Mouse (Mus musculus): ENCODE measurements at regions not wholly inside any gene's neighbourhood (a gene's known extent, or its start where the extent isn't known, plus 50 kb on each side); places are given as distances from the start of the nearest gene placed in this dataset.
A peak's percentile ranks its signal among the peaks of the same experiment; 100 is the strongest.

- H3K9ac ChIP-seq (ENCODE audit: low read depth, poor library complexity, severe bottlenecking): no peak overlapping the region
- TF ChIP-seq POLR2A (IDR thresholded peaks at IDR 0.05; ENCODE audit: insufficient read depth, low read length) (no peak), CTCF (IDR thresholded peaks at IDR 0.05; ENCODE audit: low read depth, low read length) (no peak), EP300 (IDR thresholded peaks at IDR 0.05; ENCODE audit: insufficient read depth, low read depth, low read length) (no peak)
- H3K27me3 ChIP-seq (ENCODE audit: control insufficient read depth, insufficient read depth, low read length, poor library complexity, severe bottlenecking): no peaks in the 10 kb centered on the region
- no peaks in the 10 kb centered on the region for H3K9me3 ChIP-seq (replicated peaks; ENCODE audit: control insufficient read depth, insufficient read depth, low read length, poor library complexity, severe bottlenecking)
- H3K36me3 ChIP-seq (ENCODE audit: control insufficient read depth, insufficient read depth, low read length, poor library complexity, severe bottlenecking): no peaks in the 10 kb centered on the region
- no peak overlapping the region for H3K27ac ChIP-seq (ENCODE audit: insufficient read depth, low read length)
- no peaks in the 10 kb centered on the region for H3K4me1 ChIP-seq (ENCODE audit: control insufficient read depth, insufficient read depth, low read length)
- H3K4me3 ChIP-seq (ENCODE audit: low read depth, low read length): no peak overlapping the region
Measured at GRCm38 (mm10) chr15:64586776-64587175, 230.7 kb upstream of the Gm21798 start.

GRCm38 (mm10) chr15:64590092-64590881 lies 227.2 kb upstream of the Gm21798 start:
- Histone ChIP-seq H3K9ac (ENCODE audit: low read depth, poor library complexity, severe bottlenecking) (no peak overlapping the region), H3K9me3 (replicated peaks; ENCODE audit: control insufficient read depth, insufficient read depth, low read length, poor library complexity, severe bottlenecking) (no peaks in the 10 kb centered on the region), H3K36me3 (ENCODE audit: control insufficient read depth, insufficient read depth, low read length, poor library complexity, severe bottlenecking) (no peaks in the 10 kb centered on the region), H3K27me3 (ENCODE audit: control insufficient read depth, insufficient read depth, low read length, poor library complexity, severe bottlenecking) (no peaks in the 10 kb centered on the region), H3K4me3 (ENCODE audit: low read depth, low read length) (no peak overlapping the region), H3K27ac (ENCODE audit: insufficient read depth, low read length) (peak overlapping the region; percentile 19; the same call in 1 of the 2 replicates), H3K4me1 (ENCODE audit: control insufficient read depth, insufficient read depth, low read length) (no peaks in the 10 kb centered on the region)
- TF ChIP-seq POLR2A (IDR thresholded peaks at IDR 0.05; ENCODE audit: insufficient read depth, low read length): no peak
- no peak for TF ChIP-seq EP300 (IDR thresholded peaks at IDR 0.05; ENCODE audit: insufficient read depth, low read depth, low read length)
- no peak for TF ChIP-seq CTCF (IDR thresholded peaks at IDR 0.05; ENCODE audit: low read depth, low read length)

- no peak overlapping the region for H3K9ac ChIP-seq (ENCODE audit: low read depth, poor library complexity, severe bottlenecking)
- no peak overlapping the region for H3K4me3 ChIP-seq (ENCODE audit: low read depth, low read length)
- no peaks in the 10 kb centered on the region for H3K9me3 ChIP-seq (replicated peaks; ENCODE audit: control insufficient read depth, insufficient read depth, low read length, poor library complexity, severe bottlenecking)
- H3K27ac ChIP-seq (ENCODE audit: insufficient read depth, low read length): no peak overlapping the region
- no peaks in the 10 kb centered on the region for H3K27me3 ChIP-seq (ENCODE audit: control insufficient read depth, insufficient read depth, low read length, poor library complexity, severe bottlenecking)
- no peak for TF ChIP-seq CTCF (IDR thresholded peaks at IDR 0.05; ENCODE audit: low read depth, low read length)
- no peak for TF ChIP-seq POLR2A (IDR thresholded peaks at IDR 0.05; ENCODE audit: insufficient read depth, low read length)
- no peak for TF ChIP-seq EP300 (IDR thresholded peaks at IDR 0.05; ENCODE audit: insufficient read depth, low read depth, low read length)
- H3K4me1 ChIP-seq (ENCODE audit: control insufficient read depth, insufficient read depth, low read length): no peaks in the 10 kb centered on the region
- H3K36me3 ChIP-seq (ENCODE audit: control insufficient read depth, insufficient read depth, low read length, poor library complexity, severe bottlenecking): no peaks in the 10 kb centered on the region
Measured at GRCm38 (mm10) chr15:64613503-64613902, 204.0 kb upstream of the Gm21798 start.

GRCm38 (mm10) chr15:64618471-64618870 lies 199.0 kb upstream of the Gm21798 start:
- Histone ChIP-seq H3K4me3 (ENCODE audit: low read depth, low read length) (no peak overlapping the region), H3K27ac (ENCODE audit: insufficient read depth, low read length) (no peak overlapping the region), H3K4me1 (ENCODE audit: control insufficient read depth, insufficient read depth, low read length) (no peaks in the 10 kb centered on the region), H3K36me3 (ENCODE audit: control insufficient read depth, insufficient read depth, low read length, poor library complexity, severe bottlenecking) (no peaks in the 10 kb centered on the region), H3K9ac (ENCODE audit: low read depth, poor library complexity, severe bottlenecking) (no peak overlapping the region), H3K9me3 (replicated peaks; ENCODE audit: control insufficient read depth, insufficient read depth, low read length, poor library complexity, severe bottlenecking) (no peaks in the 10 kb centered on the region), H3K27me3 (ENCODE audit: control insufficient read depth, insufficient read depth, low read length, poor library complexity, severe bottlenecking) (no peaks in the 10 kb centered on the region)
- TF ChIP-seq POLR2A (IDR thresholded peaks at IDR 0.05; ENCODE audit: insufficient read depth, low read length) (no peak), CTCF (IDR thresholded peaks at IDR 0.05; ENCODE audit: low read depth, low read length) (no peak), EP300 (IDR thresholded peaks at IDR 0.05; ENCODE audit: insufficient read depth, low read depth, low read length) (no peak)

GRCm38 (mm10) chr15:64621876-64622275 lies 195.6 kb upstream of the Gm21798 start:
- H3K27me3 ChIP-seq (ENCODE audit: control insufficient read depth, insufficient read depth, low read length, poor library complexity, severe bottlenecking): no peaks in the 10 kb centered on the region
- H3K36me3 ChIP-seq (ENCODE audit: control insufficient read depth, insufficient read depth, low read length, poor library complexity, severe bottlenecking): no peaks in the 10 kb centered on the region

GRCm38 (mm10) chr15:64622591-64622990 lies 194.9 kb upstream of the Gm21798 start:
- H3K4me1 ChIP-seq (ENCODE audit: control insufficient read depth, insufficient read depth, low read length): peaks cover 2% of the 10 kb centered on the region
- no peaks in the 10 kb centered on the region for H3K27me3 ChIP-seq (ENCODE audit: control insufficient read depth, insufficient read depth, low read length, poor library complexity, severe bottlenecking)
- no peaks in the 10 kb centered on the region for H3K9me3 ChIP-seq (replicated peaks; ENCODE audit: control insufficient read depth, insufficient read depth, low read length, poor library complexity, severe bottlenecking)
- H3K4me3 ChIP-seq (ENCODE audit: low read depth, low read length): no peak overlapping the region
- TF ChIP-seq POLR2A (IDR thresholded peaks at IDR 0.05; ENCODE audit: insufficient read depth, low read length) (no peak), EP300 (IDR thresholded peaks at IDR 0.05; ENCODE audit: insufficient read depth, low read depth, low read length) (no peak), CTCF (IDR thresholded peaks at IDR 0.05; ENCODE audit: low read depth, low read length) (no peak)
- no peaks in the 10 kb centered on the region for H3K36me3 ChIP-seq (ENCODE audit: control insufficient read depth, insufficient read depth, low read length, poor library complexity, severe bottlenecking)
- H3K27ac ChIP-seq (ENCODE audit: insufficient read depth, low read length): no peak overlapping the region
- H3K9ac ChIP-seq (ENCODE audit: low read depth, poor library complexity, severe bottlenecking): no peak overlapping the region

More at GRCm38 (mm10) chr15:64621876-64622275, 195.6 kb upstream of the Gm21798 start:
- TF ChIP-seq CTCF (IDR thresholded peaks at IDR 0.05; ENCODE audit: low read depth, low read length) (no peak), POLR2A (IDR thresholded peaks at IDR 0.05; ENCODE audit: insufficient read depth, low read length) (no peak), EP300 (IDR thresholded peaks at IDR 0.05; ENCODE audit: insufficient read depth, low read depth, low read length) (no peak)
- Histone ChIP-seq H3K4me3 (ENCODE audit: low read depth, low read length) (no peak overlapping the region), H3K4me1 (ENCODE audit: control insufficient read depth, insufficient read depth, low read length) (peaks cover 2% of the 10 kb centered on the region), H3K9me3 (replicated peaks; ENCODE audit: control insufficient read depth, insufficient read depth, low read length, poor library complexity, severe bottlenecking) (no peaks in the 10 kb centered on the region), H3K27ac (ENCODE audit: insufficient read depth, low read length) (no peak overlapping the region), H3K9ac (ENCODE audit: low read depth, poor library complexity, severe bottlenecking) (no peak overlapping the region)

All from ES-Bruce4 (cell line).